Mouse (Mus musculus) granulocyte monocyte progenitor cell, adult 5-6 weeks (primary cell): ENCODE measurements around the gene Lmnb2. TPM values are rescaled to one million over a fixed set of nuclear protein-coding genes. Genes with fewer than 3 reads are reported as not detected.

Source experiments
- ATAC-seq: replicated peaks from 2 replicates; pipeline ENCODE4 v1.8.0; 2016; ENCODE audit warnings: mild to moderate bottlenecking, moderate TSS enrichment, inconsistent platforms; ENCODE audit not compliant: poor library complexity, severe bottlenecking
- total RNA-seq, 2 experiments: library from RNA; stranded (forward) in 1 of 2; stranded (reverse) in 1 of 2; fragments of 200-712, 200-1000 nt in 1 of 2; fragments of >200 nt in 1 of 2; fragmentation: Nextera tagmentation in 1 of 2; gene quantifications; 2 replicates each; pipeline ENCODE4 v1.2.3; 2014 to 2017

Gene Lmnb2
- total RNA-seq, 2 experiments from 2014 or later, result 24.9 to 62.8 TPM

- ATAC-seq, result no peak
Measured at GRCm38 (mm10) chr10:80931153-80931671, 13.2 kb upstream of the Lmnb2 start.

- peak; percentile 4 for ATAC-seq
Measured at GRCm38 (mm10) chr10:80930361-80931152, 12.5 kb upstream of the Lmnb2 start.

- peak; percentile 74 for ATAC-seq
Measured at GRCm38 (mm10) chr10:80929299-80930226, 11.5 kb upstream of the Lmnb2 start, which contains the start of gene Gadd45b. Gene Gadd45b, plus strand, starts transcription at chr10:80930073.

GRCm38 (mm10) chr10:80928586-80929298, 10.7 kb upstream of the Lmnb2 start:
- ATAC-seq, result peak; percentile 65

- ATAC-seq, result no peak
Measured at GRCm38 (mm10) chr10:80925472-80925871, 7.4 kb upstream of the Lmnb2 start.

GRCm38 (mm10) chr10:80921923-80922322, 3.9 kb upstream of the Lmnb2 start:
- peak; percentile 77 for ATAC-seq

GRCm38 (mm10) chr10:80917336-80917778, 688 bp downstream of the Lmnb2 start:
- ATAC-seq, result no peak

GRCm38 (mm10) chr10:80915736-80916135, 2.3 kb downstream of the Lmnb2 start:
- no peak for ATAC-seq

GRCm38 (mm10) chr10:80915260-80915659, 2.8 kb downstream of the Lmnb2 start:
- ATAC-seq, result no peak

GRCm38 (mm10) chr10:80914253-80914656, 3.8 kb downstream of the Lmnb2 start:
- peak; percentile 63 for ATAC-seq

GRCm38 (mm10) chr10:80913364-80914011, 4.6 kb downstream of the Lmnb2 start:
- no peak for ATAC-seq

- ATAC-seq, result no peak
Measured at GRCm38 (mm10) chr10:80911891-80912290, 6.2 kb downstream of the Lmnb2 start.

- no peak for ATAC-seq
Measured at GRCm38 (mm10) chr10:80911354-80911753, 6.7 kb downstream of the Lmnb2 start.

- no peak for ATAC-seq
Measured at GRCm38 (mm10) chr10:80909375-80910162, 8.5 kb downstream of the Lmnb2 start.

- no peak for ATAC-seq
Measured at GRCm38 (mm10) chr10:80904709-80905108, 13.3 kb downstream of the Lmnb2 start.

GRCm38 (mm10) chr10:80904004-80904693, 13.9 kb downstream of the Lmnb2 start:
- ATAC-seq, result no peak

GRCm38 (mm10) chr10:80903282-80903681, 14.8 kb downstream of the Lmnb2 start:
- ATAC-seq, result no peak

GRCm38 (mm10) chr10:80902273-80902940, 15.6 kb downstream of the Lmnb2 start:
- ATAC-seq, result no peak
